Mouse (Mus musculus) ES-Bruce4 (cell line): ENCODE data around the gene Kmt2a. TPM values are rescaled to one million over a fixed set of nuclear protein-coding genes. Genes with fewer than 3 reads are reported as not detected.

ENCODE experiments used
- H3K27ac ChIP-seq: 2 replicates; pipeline ENCODE4 v1.5.1; 2012; ENCODE audit warnings: low read length, inconsistent platforms; ENCODE audit not compliant: insufficient read depth
- H3K27me3 ChIP-seq: 2 replicates; pipeline ENCODE4 v1.6.1; 2012; ENCODE audit warnings: mild to moderate bottlenecking, low read length, inconsistent platforms; ENCODE audit not compliant: control insufficient read depth, poor library complexity, insufficient read depth, severe bottlenecking
- H3K36me3 ChIP-seq: 2 replicates; pipeline ENCODE4 v1.6.1; 2012; ENCODE audit warnings: inconsistent platforms, mild to moderate bottlenecking, low read length, moderate library complexity; ENCODE audit not compliant: control insufficient read depth, poor library complexity, insufficient read depth, severe bottlenecking
- H3K4me1 ChIP-seq: one replicate; pipeline ENCODE4 v1.8.1; 2011; ENCODE audit warnings: low read length; ENCODE audit not compliant: control insufficient read depth, insufficient read depth
- H3K4me3 ChIP-seq: 2 replicates; pipeline ENCODE4 v1.5.1; 2011; ENCODE audit warnings: low read depth, mild to moderate bottlenecking, low read length
- H3K9ac ChIP-seq: 2 replicates; pipeline ENCODE4 v1.6.1; 2012; ENCODE audit warnings: low read depth, mild to moderate bottlenecking, inconsistent platforms; ENCODE audit not compliant: poor library complexity, severe bottlenecking
- H3K9me3 ChIP-seq: replicated peaks from 2 replicates; pipeline ENCODE4 v1.6.1; 2012; ENCODE audit warnings: mild to moderate bottlenecking, low read length, inconsistent platforms; ENCODE audit not compliant: control insufficient read depth, poor library complexity, insufficient read depth, severe bottlenecking
- CTCF ChIP-seq: IDR thresholded peaks from one replicate; pipeline ENCODE4 v1.8.1; 2011; ENCODE audit warnings: low read depth, low read length
- EP300 ChIP-seq: IDR thresholded peaks from 2 replicates; pipeline ENCODE4 v1.6.1; 2011; ENCODE audit warnings: low read depth, low read length; ENCODE audit not compliant: insufficient read depth
- POLR2A ChIP-seq: IDR thresholded peaks from one replicate; pipeline ENCODE4 v1.8.1; 2011; ENCODE audit warnings: low read length; ENCODE audit not compliant: insufficient read depth
- polyA plus RNA-seq: library from polyadenylated mRNA; stranded (reverse); fragments of >200 nt; gene quantifications from 2 replicates; pipeline ENCODE4 v1.2.4, GENCODE M21; 2011; ENCODE audit warnings: low read depth; ENCODE audit not compliant: missing spikeins, insufficient read depth, insufficient read length

Gene Kmt2a
- polyA plus RNA-seq, 1 experiment = 71.4 TPM

DNA sequence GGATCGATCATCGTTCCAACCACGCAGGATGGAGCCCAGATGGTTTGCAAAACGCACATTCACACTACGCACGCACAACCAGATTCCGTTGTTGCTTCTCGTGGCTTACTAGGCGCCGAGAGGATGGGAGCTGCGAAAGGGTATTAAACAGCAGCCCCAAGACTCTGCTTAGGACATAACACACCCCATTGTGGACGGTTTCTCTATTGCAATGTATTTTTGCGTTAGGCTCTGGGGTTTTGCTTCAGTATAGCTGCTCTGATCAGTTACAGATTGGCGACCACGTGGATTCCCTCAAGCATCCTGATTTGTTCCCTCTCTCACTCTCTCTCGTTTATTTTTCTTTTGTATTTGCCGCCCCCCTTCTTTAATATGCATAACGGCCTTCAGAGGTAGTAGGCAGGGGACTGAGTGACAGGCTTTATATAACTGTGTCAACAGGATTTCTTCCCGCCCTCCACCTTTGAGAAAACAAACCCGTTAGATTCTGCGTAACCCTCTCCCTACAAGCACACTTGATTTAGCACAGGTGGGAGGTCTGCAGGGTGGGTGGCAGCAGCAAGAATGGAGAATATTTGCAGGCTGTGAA is 2.0 kb upstream of the Kmt2a start:
- TF ChIP-seq EP300 = no peak
- TF ChIP-seq POLR2A = no peak
- TF ChIP-seq CTCF = no peak
- Histone ChIP-seq H3K9me3 (no peaks in the 10 kb centered on the region), H3K27me3 (no peaks in the 10 kb centered on the region), H3K27ac (no peak overlapping the region), H3K4me3 (peak overlapping the region; percentile 97), H3K9ac (peak overlapping the region; percentile 10; the same call in 1 of the 2 replicates), H3K4me1 (no peaks in the 10 kb centered on the region), H3K36me3 (0 out of 2 replicates have a peak, but pooled peaks cover 2% of the 10 kb centered on the region)

DNA sequence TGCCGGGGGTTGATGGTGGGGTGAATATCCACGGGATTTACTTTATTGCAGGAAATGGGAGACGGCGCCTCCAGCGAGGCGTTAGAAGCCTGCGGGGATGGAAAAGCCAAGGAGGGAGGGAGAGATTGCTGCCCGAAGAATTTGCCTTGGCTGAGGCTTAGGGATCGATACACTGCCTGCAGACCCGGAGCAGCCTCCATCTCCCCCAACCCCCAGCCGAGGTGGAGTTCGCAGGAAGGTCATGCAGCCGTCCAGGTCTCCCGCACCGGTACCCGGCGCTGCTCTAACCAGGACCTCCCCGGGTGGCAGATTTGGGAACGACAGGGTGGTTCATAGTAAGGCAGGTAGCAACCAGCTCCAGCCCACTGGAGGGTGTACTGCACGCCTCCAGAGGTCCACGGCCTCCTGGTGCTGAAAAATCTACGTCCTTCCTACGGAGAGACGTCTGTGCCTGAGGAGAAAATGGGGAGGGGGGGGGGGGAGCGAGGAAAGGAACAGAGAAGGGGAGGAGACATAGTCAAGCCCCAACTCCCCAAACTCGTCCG is 1.4 kb upstream of the Kmt2a start:
- peak overlapping the region; percentile 97 for H3K4me3 ChIP-seq
- H3K36me3 ChIP-seq = 0 out of 2 replicates have a peak, but pooled peaks cover 2% of the 10 kb centered on the region
- H3K9ac ChIP-seq = peak overlapping the region; percentile 96
- H3K9me3 ChIP-seq = no peaks in the 10 kb centered on the region
- no peaks in the 10 kb centered on the region for H3K4me1 ChIP-seq
- no peaks in the 10 kb centered on the region for H3K27me3 ChIP-seq
- H3K27ac ChIP-seq = no peak overlapping the region
- TF ChIP-seq CTCF (no peak), POLR2A (no peak), EP300 (no peak)

DNA sequence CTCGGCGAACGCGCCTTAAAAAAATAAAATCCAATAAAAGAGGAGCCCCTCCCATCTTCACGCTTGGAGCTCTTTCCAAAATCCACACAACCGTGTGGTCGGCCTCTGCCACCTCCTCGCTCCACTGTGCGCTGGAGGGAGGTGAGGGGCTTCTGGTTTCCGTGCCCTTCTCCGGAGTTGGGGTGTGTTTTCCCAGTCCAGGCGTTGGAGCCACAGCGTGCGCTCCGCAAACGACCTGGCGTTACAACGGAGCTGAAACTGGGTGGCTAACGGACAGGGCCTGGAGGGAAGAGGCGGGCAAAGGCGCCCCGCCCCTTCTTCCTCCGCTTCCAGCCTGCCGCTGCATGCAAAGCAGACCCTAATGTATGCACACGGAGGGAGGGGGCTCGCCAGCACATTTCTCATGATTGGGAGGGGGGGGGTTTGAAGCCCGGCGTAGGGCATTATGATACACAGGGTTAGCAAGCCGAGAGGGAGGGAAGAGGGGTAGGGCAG is 892 bp upstream of the Kmt2a start:
- peak overlapping the region; percentile 97 for H3K4me3 ChIP-seq
- 0 out of 2 replicates have a peak, but pooled peaks cover 2% of the 10 kb centered on the region for H3K36me3 ChIP-seq
- no peaks in the 10 kb centered on the region for H3K9me3 ChIP-seq
- TF ChIP-seq POLR2A (peak; percentile 93), EP300 (no peak; the same call in 1 of the 2 replicates)
- H3K4me1 ChIP-seq = no peaks in the 10 kb centered on the region
- H3K27ac ChIP-seq = peak overlapping the region; percentile 85
- H3K27me3 ChIP-seq = no peaks in the 10 kb centered on the region
- peak overlapping the region; percentile 96 for H3K9ac ChIP-seq

DNA sequence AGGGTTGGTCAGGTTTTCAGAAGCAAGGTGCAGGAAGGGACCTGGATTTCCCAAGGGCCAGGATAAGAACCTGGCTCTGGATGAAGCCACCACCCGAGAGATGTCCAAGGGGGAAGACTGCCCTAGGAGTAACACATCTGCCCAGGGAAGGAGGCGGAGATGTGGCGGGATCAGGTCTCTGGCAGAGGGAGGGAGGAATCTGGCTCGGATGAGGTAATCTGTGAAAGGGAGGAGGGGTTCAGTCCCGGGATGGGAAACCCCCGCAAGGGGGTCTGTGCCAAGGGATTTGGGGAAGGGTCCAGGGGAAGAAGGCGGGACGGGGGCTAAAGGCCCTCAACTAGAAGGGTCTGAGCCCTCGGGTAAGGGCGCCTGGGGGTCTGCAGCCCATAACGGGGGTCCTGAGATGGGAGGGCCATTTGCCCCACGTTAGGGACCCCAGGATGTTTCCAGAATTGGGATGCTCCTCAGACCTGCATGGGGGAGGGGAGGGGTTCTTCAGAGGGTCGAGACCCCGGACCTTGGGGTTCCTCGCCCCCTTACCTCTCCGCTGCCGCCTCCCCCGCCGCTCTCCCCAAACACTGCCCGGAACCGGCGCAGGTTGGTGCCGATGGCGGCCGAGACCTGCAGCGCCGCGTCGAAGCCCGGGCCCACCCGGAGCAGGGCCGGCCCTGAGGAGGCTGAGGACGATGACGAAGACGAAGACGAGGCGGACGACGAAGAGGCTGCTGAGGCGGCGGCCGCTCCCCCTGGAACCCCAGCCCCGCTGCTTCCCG is 601 bp downstream of the Kmt2a start:
- Histone ChIP-seq H3K9ac (peak overlapping the region; percentile 96), H3K4me3 (peak overlapping the region; percentile 81), H3K36me3 (0 out of 2 replicates have a peak, but pooled peaks cover 2% of the 10 kb centered on the region), H3K27ac (no peak overlapping the region), H3K4me1 (peaks cover 1% of the 10 kb centered on the region), H3K9me3 (no peaks in the 10 kb centered on the region), H3K27me3 (no peaks in the 10 kb centered on the region)
- TF ChIP-seq CTCF = no peak
- no peak for TF ChIP-seq EP300
- no peak for TF ChIP-seq POLR2A

DNA sequence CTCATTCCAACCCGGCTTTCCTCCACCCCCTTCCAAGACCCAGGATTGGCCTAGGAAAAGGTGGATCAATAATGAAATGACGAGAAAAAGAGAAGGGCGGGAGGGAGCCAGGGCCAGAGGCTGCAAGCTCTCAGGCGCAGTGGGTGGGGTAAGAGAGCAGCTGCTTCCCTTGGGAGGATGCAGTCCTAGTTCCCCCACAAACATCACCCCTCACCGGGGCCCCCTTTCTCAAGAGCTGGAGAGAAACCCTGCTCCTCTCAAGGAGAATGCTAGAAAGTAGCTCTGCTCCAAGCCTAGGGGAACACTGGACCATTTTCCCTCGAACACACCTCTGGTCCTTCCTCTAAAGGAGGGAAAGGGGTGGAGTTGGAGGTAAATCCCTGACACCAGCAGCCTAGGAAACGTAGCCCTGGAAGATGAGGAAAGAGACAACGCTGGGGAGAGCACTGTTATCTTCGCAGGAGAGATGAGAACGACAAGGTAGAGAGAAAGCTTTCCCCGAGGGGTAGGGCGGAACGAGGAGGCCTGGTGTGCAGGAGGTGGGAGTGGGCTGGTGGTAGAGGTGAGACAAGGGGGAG is 1.3 kb downstream of the Kmt2a start:
- no peaks in the 10 kb centered on the region for H3K9me3 ChIP-seq
- no peak overlapping the region for H3K27ac ChIP-seq
- H3K4me3 ChIP-seq = peak overlapping the region; percentile 81
- H3K4me1 ChIP-seq = peaks cover 1% of the 10 kb centered on the region
- TF ChIP-seq POLR2A = no peak
- TF ChIP-seq CTCF = no peak
- TF ChIP-seq EP300 = no peak
- 0 out of 2 replicates have a peak, but pooled peaks cover 2% of the 10 kb centered on the region for H3K36me3 ChIP-seq
- peak overlapping the region; percentile 96 for H3K9ac ChIP-seq
- no peaks in the 10 kb centered on the region for H3K27me3 ChIP-seq
